Mouse (Mus musculus): ENCODE data around the gene Mlst8. TPM values are rescaled to one million over a fixed set of nuclear protein-coding genes. Genes with fewer than 3 reads are reported as not detected.

Mlst8 gene
- 11.2 and 13.5 TPM in 2 replicates for polyA plus RNA-seq (2015; fragmentation: Nextera tagmentation; extraction: Ambion mirVana)

GRCm38 (mm10) chr17:24478663-24479380 lies at the start of gene Mlst8:
TSS of gene Mlst8 (minus strand) at chr17:24479078.

GRCm38 (mm10) chr17:24527723-24528559 lies 49.1 kb upstream of the Mlst8 start, which contains the start of gene Traf7:
TSS of gene Traf7 (minus strand) at chr17:24527938.

GRCm38 (mm10) chr17:24488186-24488661 lies 9.3 kb upstream of the Mlst8 start, which contains the start of gene Caskin1:
TSS of gene Caskin1 (plus strand) at chr17:24488601.

GRCm38 (mm10) chr17:24473612-24474275 lies 5.1 kb downstream of the Mlst8 start, which contains the start of gene Bricd5:
TSS of gene Bricd5 (plus strand) at chr17:24473884.

GRCm38 (mm10) chr17:24469910-24470602 lies 8.8 kb downstream of the Mlst8 start, which contains the start of the genes E4f1 and Pgp:
TSS of gene E4f1 (minus strand) at chr17:24470313.
TSS of gene Pgp (plus strand) at chr17:24470392.

GRCm38 (mm10) chr17:24442632-24443155 lies 36.2 kb downstream of the Mlst8 start, which contains the start of gene Dnase1l2:
TSS of gene Dnase1l2 (minus strand) at chr17:24443105.

GRCm38 (mm10) chr17:24426471-24427169 lies 52.3 kb downstream of the Mlst8 start, which contains the start of gene Eci1:
TSS of gene Eci1 (plus strand) at chr17:24426641.

Other genes starting within 250 kb of the Mlst8 start
- gene Ccnf, start 227.6 kb downstream of the Mlst8 start, polyA plus RNA-seq (2015; fragmentation: Nextera tagmentation; extraction: Ambion mirVana) = 6.9 and 11.9 TPM in 2 replicates
- 0.19 TPM in 1 of 2 replicates, not detected in the other for gene Abca17, start 128.0 kb downstream of the Mlst8 start, polyA plus RNA-seq (2015; fragmentation: Nextera tagmentation; extraction: Ambion mirVana)
- gene Abca3, start 127.1 kb downstream of the Mlst8 start, polyA plus RNA-seq (2015; fragmentation: Nextera tagmentation; extraction: Ambion mirVana) = 10.4 and 13.4 TPM in 2 replicates
- gene Rnps1, start 64.5 kb downstream of the Mlst8 start, polyA plus RNA-seq (2015; fragmentation: Nextera tagmentation; extraction: Ambion mirVana) = 112 and 119 TPM in 2 replicates
- 102 and 104 TPM in 2 replicates for gene Eci1, start 52.4 kb downstream of the Mlst8 start, polyA plus RNA-seq (2015; fragmentation: Nextera tagmentation; extraction: Ambion mirVana)
- 35.1 and 38.3 TPM in 2 replicates for gene Dnase1l2, start 36.0 kb downstream of the Mlst8 start, polyA plus RNA-seq (2015; fragmentation: Nextera tagmentation; extraction: Ambion mirVana)
- 17.7 and 19.5 TPM in 2 replicates for gene E4f1, start 8.8 kb downstream of the Mlst8 start, polyA plus RNA-seq (2015; fragmentation: Nextera tagmentation; extraction: Ambion mirVana)
- 41.5 and 50.1 TPM in 2 replicates for gene Pgp, start 8.7 kb downstream of the Mlst8 start, polyA plus RNA-seq (2015; fragmentation: Nextera tagmentation; extraction: Ambion mirVana)
- not detected in 2 replicates for gene Bricd5, start 5.2 kb downstream of the Mlst8 start, polyA plus RNA-seq (2015; fragmentation: Nextera tagmentation; extraction: Ambion mirVana)
- 0.23 and 0.41 TPM in 2 replicates for gene Caskin1, start 9.5 kb upstream of the Mlst8 start, polyA plus RNA-seq (2015; fragmentation: Nextera tagmentation; extraction: Ambion mirVana)
- 50.4 and 54.8 TPM in 2 replicates for gene Traf7, start 48.9 kb upstream of the Mlst8 start, polyA plus RNA-seq (2015; fragmentation: Nextera tagmentation; extraction: Ambion mirVana)
- 2.2 and 2.6 TPM in 2 replicates for gene Rab26, start 55.1 kb upstream of the Mlst8 start, polyA plus RNA-seq (2015; fragmentation: Nextera tagmentation; extraction: Ambion mirVana)
- gene Pkd1, start 70.8 kb upstream of the Mlst8 start, polyA plus RNA-seq (2015; fragmentation: Nextera tagmentation; extraction: Ambion mirVana) = 28.6 and 36.5 TPM in 2 replicates
- 216 and 218 TPM in 2 replicates for gene Tsc2, start 153.6 kb upstream of the Mlst8 start, polyA plus RNA-seq (2015; fragmentation: Nextera tagmentation; extraction: Ambion mirVana)
- gene Nthl1, start 153.6 kb upstream of the Mlst8 start, polyA plus RNA-seq (2015; fragmentation: Nextera tagmentation; extraction: Ambion mirVana) = 9.8 and 11.3 TPM in 2 replicates
- 33.6 and 38.2 TPM in 2 replicates for gene Slc9a3r2, start 171.2 kb upstream of the Mlst8 start, polyA plus RNA-seq (2015; fragmentation: Nextera tagmentation; extraction: Ambion mirVana)
- not detected in 2 replicates for gene Npw, start 179.4 kb upstream of the Mlst8 start, polyA plus RNA-seq (2015; fragmentation: Nextera tagmentation; extraction: Ambion mirVana)
- gene Zfp598, start 190.6 kb upstream of the Mlst8 start, polyA plus RNA-seq (2015; fragmentation: Nextera tagmentation; extraction: Ambion mirVana) = 10.0 and 11.2 TPM in 2 replicates
- 0.08 and 0.41 TPM in 2 replicates for gene Syngr3, start 210.9 kb upstream of the Mlst8 start, polyA plus RNA-seq (2015; fragmentation: Nextera tagmentation; extraction: Ambion mirVana)
- gene Gfer, start 217.1 kb upstream of the Mlst8 start, polyA plus RNA-seq (2015; fragmentation: Nextera tagmentation; extraction: Ambion mirVana) = 28.0 and 29.7 TPM in 2 replicates
- gene Noxo1, start 217.2 kb upstream of the Mlst8 start, polyA plus RNA-seq (2015; fragmentation: Nextera tagmentation; extraction: Ambion mirVana) = 1.4 and 2.0 TPM in 2 replicates
- 31.4 and 34.7 TPM in 2 replicates for gene Tbl3, start 228.6 kb upstream of the Mlst8 start, polyA plus RNA-seq (2015; fragmentation: Nextera tagmentation; extraction: Ambion mirVana)
- gene Rnf151, start 239.0 kb upstream of the Mlst8 start, polyA plus RNA-seq (2015; fragmentation: Nextera tagmentation; extraction: Ambion mirVana) = 0.24 TPM in 1 of 2 replicates, not detected in the other
- 1,136 and 1,298 TPM in 2 replicates for gene Rps2, start 239.0 kb upstream of the Mlst8 start, polyA plus RNA-seq (2015; fragmentation: Nextera tagmentation; extraction: Ambion mirVana)
- gene Ndufb10, start 245.4 kb upstream of the Mlst8 start, polyA plus RNA-seq (2015; fragmentation: Nextera tagmentation; extraction: Ambion mirVana) = 218 and 232 TPM in 2 replicates
- 0.16 and 0.19 TPM in 2 replicates for gene Rpl3l, start 248.7 kb upstream of the Mlst8 start, polyA plus RNA-seq (2015; fragmentation: Nextera tagmentation; extraction: Ambion mirVana)